Mouse (Mus musculus): ENCODE measurements around the gene Cd5.

Cd5 gene

DNA sequence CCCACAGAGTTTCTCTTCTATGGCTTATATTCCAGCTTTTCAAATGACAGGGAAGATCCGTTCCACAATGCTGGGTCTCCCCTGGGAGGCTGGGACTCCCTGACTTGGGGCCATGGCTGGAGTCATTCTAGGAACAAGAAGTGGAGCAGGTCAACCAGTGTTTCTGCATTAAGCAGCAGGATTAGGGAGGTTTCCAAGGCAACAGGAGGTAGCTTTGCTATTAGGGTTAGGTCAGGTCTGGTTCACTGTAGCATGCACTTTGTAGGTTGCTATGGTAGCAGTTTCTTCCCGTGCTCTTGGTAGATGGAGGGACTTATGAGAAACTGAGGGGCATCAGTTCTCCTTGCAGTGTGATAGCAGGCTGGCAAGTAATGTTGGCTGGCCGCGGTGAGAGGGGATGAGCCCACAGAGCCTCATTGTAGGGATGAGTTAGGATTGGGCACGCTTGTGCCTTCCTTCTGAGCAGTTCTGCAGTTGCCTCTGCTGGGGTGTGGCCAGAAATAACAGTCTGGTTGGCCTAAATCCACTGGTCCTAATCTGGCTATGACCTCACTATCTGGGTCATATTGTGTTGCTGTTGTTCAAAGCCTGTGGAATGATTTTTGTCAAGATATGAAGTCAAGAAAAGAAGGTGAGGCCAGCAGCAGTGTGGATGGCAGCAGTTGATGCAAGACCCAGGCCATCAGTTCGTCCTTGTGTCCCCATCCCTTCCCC is 37.6 kb downstream of the Cd5 start:
- no peak for DNase-seq (ENCODE audit: low spot score)

DNA sequence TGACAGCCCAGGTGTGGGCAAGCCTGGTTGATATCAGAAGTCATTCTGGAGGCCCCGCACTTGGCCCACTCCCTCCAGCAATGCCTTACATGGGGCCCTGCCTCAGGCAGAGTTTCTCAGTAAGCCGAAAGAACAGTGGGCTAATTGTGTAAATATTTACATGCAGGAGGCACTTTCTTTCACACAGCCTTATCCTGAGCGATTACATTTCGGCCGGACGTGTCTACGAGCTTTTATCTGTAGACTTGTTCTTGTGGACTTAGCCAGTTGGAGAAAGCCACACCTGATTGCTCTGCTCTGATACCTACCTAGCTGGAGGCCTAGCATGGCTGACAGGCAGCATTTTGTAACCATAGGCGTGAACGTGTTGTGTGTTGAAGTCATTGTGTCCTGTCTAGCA is 39.0 kb downstream of the Cd5 start:
- DNase-seq (ENCODE audit: low spot score) = no peak

DNA sequence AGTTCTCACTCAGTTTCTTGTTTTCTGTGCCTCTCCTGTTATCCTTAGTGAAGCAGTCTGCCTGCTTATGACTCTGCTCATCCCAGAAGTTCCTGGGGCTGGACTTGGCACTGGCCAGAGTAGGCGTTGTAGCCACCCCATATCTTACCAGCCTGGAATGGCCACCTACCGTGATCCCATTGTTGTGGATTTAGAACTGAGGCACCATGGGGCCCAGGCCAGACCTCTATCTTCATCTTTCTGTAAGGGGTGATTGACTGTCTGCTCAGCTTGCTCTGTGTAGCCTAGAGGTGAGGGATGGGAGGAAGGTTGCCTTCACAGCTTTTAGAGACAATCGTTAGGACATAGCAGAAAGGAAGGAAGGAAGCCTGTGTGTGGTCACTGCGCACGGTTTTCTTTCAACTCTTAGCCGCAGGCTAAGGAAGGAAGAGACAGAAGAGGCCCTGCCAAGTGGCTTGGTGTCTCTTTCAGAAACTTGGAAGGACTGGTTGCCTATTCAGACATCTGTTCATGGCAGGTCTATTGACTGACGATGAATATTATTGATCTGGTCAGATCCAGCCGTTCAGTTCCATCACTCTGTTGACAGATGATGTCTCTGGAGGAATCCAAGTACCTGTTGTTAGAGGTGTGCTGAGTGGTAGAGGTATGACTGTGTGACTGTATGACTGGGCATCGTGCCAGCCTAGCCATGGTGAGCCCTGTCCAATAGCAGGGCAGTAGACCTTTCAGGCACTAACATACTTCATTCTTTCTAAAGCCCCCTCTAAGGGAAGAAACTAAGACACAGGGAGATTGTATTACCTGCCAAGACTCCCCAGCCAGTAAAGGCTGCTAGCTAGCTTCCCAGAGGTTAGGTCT is 40.4 kb downstream of the Cd5 start:
- DNase-seq (ENCODE audit: low spot score) = no peak

DNA sequence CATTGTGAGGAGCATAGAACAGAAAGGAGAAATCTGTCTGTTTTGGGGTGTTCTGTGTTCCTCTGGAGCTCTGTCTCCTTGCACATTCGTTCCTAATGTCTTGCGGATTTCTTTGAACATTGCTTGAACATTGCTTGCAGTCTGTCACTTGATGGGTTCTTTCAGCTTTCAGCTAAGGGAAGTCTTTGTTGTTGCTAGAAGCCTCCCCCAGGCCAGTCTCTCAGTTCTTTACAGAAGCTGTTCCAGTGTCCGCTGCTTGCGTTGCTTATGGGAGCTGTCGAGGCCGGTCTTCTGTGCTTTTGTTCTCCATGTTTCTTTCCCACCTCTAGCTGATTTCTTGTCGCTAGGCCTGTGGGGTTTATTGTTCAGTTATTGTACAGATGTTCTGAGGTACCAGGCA is 43.0 kb downstream of the Cd5 start:
- DNase-seq (ENCODE audit: low spot score) = no peak

DNA sequence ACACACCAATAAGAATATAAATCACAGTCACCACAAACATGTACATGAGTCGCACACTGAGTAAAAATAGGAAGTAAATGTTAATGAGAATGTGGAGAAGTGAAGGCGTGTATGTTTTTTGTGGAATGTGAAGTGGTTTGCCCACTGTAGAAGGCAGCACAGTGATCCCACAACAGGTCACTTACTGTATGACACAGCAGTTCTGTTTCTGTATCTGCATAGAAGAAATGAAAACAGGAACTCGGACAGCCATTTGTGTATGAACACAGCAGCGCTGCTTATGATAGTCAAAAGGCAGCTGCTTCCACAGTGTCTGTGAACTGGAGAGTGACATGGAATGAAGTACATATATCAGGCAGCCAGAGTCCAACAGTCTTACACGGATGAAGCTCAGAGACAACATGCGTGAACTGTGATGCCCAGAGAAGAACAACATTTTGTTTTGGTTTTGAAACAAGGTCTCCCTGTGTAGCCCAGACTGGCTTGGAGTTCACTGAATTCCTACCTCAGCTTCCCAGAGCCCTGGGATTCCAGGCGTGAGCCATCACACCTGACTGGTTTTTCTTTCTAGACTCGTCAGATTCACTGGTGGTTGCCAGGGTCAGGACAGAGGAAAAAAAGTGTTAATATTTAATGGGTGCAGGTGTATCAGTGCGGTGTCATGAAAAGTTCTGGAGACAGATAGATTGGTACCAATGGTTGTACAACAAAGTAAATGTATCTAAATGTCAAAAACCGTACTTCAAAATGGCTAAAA is 44.7 kb downstream of the Cd5 start:
- DNase-seq (ENCODE audit: low spot score) = no peak

DNA sequence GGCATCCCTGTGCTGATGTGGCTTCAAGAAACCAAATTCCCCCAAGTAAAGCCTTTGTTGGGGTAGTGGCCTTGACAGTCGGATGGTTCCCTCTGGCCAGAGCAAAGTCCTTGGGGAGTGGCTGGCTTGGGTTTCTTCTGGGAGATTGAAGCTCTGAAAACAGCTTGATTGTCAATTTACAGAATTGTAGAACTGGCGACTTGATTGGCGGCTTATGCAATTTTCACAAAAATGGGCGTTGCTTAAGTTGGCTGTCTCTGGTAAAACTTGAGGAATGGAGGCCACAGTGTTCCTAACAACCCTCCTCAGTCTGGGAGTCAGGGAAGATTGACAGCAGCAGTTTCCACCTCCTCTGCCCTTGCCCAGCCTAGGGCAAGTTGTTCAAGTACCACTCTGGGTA is 46.4 kb downstream of the Cd5 start:
- no peak for DNase-seq (ENCODE audit: low spot score)

DNA sequence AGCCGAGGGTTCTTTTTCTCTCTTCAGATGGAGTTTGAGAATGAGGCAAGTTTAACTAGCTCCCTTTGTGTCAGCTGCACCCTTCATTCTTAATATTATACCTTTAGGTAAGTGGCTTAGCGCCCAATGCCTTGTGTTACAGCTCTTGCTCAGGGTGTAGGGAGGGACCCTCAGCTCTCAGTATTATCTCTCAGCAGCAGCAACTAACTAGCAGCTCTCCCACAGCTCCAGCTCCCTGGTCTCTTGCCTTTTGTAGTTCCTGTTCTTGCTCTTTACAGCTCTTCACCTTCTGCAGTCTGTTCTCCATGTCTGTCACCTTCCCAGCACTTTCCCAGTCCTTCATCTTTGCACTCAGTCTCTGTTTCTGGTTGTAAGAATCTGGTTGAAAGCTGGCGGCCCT is 47.1 kb downstream of the Cd5 start:
- DNase-seq (ENCODE audit: low spot score) = no peak

DNA sequence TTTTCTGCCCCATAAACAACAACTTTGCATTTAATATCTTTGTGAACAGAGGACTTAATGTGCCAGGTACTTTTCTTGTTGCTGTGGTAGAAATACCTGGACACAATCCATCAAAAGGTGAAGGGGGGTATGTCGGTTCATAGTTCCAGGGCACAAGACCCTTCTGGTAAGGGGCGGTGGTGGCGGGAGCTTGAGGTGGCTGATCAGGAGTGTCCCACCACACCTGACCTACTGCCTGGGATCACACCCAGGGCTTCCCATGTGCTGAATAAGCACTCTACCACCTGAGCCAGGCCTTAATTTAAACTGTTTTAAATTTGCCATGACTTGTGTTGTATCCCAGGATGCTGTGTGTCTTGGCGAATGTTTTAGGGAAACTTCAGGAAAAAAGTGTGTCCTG is 47.7 kb downstream of the Cd5 start:
- no peak for DNase-seq (ENCODE audit: low spot score)

DNA sequence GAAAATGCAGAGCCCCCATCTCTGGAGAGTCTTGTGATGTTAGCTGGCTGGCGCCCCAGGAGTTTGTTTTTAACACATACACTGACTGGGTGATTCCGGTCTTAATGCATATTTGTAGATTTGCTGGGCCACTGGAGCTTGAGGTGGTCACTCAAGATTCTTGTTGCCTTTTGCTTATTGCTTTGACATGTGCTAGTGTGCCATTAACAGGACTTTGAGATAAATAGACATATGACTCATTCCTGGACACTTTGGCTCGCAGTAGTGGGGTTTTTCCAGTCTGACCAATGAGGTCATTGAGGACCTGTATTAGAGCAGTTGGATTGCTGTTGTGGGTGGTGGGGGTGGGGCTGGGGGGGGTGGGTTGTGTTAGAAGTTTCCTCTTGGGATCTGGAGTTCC is 48.5 kb downstream of the Cd5 start:
- DNase-seq (ENCODE audit: low spot score) = no peak

DNA sequence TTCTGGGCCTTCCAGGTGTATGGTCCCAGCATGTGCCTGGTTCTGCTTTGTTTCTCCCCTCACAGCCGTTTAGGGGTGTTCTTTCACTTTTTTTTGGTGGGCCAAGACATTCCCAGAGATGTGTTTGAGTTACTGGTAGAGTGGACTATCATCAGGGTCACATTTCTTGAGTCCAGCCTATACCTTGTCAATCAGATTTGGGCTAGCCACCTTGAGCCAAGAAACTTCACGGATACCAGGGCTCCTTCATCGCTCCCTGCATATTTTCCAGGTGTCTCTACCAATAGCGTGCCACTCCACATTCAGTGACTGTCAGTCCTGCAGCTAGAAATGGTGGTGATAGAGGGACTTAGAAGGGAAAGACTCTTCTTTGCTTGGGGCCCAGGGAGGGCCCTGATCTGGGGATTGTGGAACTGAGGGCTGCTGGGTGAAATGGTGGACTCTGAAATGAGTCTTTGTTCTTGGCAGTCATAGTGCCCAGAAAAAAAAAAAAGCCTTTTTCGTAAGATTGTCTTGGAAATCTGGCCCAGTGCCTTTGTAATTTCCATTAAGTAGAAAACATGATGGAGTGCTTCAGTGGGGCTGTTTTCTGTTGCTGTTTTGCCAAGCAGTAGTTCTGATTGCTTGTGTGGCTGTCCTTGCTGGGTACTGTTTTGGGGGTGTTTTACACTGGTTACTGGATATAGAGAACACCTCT is 49.2 kb downstream of the Cd5 start:
- no peak for DNase-seq (ENCODE audit: low spot score)

DNA sequence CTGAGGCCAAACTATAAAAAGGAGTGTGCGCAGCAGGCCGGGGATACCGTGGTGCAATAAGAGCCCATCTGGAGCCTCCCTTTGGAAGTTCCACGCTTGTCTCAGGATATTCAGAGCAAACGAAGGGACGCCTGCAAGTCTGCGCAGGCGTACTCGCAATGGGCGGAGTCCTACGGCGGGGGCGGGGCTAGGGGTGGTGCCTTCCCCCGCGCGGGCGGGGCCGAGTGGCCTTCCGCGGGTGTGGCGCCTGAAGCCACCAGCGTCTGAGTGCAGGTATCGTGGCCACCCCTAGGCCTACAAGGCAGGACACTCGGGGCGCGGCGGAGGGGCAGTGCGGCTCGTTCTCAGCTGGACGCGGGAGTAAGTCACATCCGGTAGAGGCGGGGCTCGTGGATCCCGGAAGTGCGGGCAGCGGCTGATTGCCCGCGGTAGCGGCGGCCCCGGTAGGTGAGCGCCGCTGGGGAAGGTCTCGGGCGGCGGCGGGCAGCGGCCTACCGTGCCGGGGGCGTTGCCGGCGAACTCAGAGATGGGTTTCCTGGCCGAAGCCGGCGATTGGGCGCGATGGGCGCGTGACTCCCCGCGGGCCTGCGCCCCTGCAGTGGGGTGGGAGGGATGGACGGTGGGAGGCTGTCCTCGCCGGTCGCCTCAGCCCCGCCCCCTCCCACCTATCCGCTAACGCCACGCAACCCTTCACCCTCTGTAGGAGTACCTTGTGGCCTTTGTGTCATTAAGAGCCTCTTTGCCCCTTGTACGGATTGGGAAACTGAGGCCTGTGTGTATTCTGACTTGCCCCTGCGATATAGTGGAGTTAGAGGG is 50.1 kb downstream of the Cd5 start, which contains the start of gene Vps37c:
Gene Vps37c, plus strand, starts transcription at position 199 of the 816 bp plus-strand sequence.
- peak; percentile 95 for DNase-seq (ENCODE audit: low spot score)

DNA sequence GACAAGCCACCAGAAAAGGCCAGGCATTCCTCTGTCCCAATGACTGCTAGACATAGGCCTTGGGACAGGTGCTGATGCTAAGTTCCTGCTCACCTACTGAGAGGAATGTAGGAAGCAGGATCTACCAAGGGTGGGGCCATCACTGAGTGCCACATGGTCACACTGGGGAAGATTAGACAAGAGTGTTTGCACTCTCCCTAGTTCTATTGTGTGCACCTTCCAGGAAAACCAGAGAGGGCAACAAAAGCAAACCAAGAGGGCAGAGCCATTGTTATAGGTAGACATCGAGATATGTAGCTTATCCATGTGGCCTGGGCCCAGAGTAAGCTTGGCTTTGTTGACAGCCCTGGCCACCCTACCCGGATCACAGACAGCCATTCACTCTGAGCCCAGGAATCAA is 53.1 kb downstream of the Cd5 start:
- no peak for DNase-seq (ENCODE audit: low spot score)

DNA sequence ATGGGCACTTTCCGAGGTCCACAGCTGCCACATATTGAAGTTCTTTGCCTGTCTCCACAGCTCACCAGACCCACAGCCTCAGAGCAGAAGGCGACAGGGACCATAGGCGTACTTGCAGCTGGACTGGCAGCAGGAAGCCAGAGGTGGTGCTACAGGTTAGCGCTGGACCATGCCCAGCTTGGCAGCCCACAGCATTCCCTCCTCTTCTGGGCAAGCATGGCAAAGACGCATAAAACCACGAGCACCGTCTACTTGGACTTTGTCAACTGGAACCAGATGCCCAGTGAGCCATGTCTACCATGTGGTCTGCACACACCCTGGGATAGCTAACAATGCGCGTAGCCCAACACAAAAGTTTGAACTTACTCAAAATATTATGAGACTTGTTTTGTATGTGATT is 53.7 kb downstream of the Cd5 start:
- DNase-seq (ENCODE audit: low spot score) = no peak

DNA sequence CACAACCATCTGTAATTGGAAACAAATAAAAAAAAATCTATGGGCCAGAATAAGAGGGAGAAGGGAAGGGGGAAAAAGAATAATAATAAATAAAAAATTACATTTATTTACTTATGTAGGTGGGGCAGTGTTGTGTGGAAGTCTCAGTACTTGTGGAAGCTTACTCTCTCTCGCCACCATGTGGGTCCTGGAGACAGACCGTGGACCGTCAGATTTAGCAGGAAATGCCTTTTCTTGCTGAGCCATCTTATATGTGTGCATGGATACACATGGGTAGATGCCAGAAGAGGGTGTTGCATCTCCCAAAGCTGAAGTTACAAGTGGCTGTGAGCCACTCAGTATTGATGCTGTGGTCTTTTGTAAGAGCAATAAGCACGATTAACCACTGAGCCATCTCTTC is 57.2 kb downstream of the Cd5 start:
- DNase-seq (ENCODE audit: low spot score) = no peak

DNA sequence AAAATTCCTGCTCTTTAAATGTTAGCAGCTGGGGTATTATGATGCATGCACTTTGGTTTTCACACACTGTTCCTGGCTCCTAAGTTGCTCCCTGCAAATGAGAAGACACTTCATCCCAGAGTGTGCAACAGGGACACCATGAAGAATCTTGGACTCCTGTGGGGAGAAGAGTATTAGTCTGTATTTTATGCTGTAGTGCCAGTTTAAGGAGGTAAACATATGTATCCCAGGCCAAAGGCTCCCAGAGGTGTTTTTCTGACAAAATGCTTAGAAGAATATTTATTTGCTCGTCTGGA is 60.1 kb downstream of the Cd5 start:
- DNase-seq (ENCODE audit: low spot score) = no peak

DNA sequence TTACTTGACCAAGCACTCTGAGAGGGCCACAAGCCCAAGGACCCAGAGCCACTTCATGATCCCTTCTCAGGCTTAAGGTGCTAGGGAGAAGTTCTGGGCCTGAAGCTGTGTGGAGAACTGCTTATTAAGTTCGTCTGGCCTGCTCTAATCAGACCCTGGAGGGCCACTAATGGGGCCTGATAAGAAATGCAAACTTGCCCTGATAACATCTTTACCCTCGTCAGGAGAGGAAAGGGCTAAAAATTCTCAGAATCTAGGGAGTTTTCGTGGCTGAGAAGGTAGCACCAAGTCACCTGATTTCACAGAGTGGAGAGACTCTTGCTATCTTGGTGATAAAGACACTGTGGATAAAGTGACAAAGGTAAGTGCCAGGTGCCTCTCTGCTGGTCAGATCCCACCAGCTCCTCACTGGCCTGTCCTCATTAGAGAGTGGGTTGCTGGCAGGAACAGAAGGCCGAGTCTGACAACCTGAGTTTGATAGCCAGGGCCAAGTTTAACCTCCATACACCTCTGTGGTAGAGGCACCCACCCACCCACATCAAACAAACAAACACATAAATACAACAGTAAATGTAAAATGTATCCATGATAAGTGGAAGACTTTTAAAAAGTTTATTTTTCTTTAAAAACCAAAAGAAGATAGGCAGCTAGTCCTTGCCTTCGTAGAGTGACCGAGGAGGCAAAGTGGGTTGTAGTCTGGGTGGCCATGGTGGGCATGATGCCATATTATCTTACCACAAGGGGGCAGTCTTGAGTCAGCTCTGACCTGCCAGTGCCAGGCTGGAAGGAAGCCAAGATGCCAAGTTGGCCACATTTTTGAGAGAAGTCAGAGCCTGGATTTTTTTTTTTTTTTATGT is 60.7 kb downstream of the Cd5 start, which contains the start of gene Pga5:
Gene Pga5, minus strand, starts transcription at position 157 of the 857 bp plus-strand sequence.
- peak; percentile 83 for DNase-seq (ENCODE audit: low spot score)

DNA sequence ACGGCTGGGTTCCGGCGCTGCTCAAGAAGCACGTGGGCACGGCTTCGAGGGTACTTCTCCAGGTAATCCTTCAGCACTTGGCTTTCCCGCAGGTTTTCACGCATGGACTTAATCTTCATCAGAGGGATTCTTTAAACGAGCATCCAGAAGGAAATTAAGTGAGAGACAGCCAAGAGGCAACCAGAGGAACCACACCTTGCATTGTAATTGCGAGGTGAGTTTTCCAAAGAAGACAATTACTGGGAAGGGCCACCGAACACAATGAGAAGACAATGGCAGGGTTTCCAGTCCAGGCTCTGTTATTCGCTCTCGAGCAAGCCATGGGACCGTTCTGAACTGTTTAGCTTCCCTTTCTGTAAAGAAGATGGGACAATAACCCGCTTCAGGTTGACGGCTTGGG is 62.1 kb downstream of the Cd5 start:
- DNase-seq (ENCODE audit: low spot score) = no peak

DNA sequence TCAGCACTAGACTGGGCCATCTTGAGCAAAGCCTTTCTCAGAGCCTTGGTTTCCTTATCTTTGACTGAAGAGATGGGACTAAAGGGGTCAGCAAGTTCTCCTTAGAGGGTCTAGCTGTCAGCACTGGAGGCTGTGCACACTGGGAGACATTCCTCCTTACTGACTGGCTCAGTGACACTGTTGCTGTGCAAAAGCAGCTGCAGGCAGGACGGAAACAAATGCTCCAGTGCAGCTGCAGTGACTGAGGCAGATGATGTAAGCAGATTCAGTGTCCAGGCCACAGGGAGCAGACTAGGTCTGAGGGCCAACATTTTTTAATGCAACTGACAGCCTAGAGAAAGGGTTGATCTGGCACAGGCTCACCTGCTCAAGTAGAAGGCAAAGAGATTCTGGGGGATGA is 65.5 kb downstream of the Cd5 start:
- no peak for DNase-seq (ENCODE audit: low spot score)

DNA sequence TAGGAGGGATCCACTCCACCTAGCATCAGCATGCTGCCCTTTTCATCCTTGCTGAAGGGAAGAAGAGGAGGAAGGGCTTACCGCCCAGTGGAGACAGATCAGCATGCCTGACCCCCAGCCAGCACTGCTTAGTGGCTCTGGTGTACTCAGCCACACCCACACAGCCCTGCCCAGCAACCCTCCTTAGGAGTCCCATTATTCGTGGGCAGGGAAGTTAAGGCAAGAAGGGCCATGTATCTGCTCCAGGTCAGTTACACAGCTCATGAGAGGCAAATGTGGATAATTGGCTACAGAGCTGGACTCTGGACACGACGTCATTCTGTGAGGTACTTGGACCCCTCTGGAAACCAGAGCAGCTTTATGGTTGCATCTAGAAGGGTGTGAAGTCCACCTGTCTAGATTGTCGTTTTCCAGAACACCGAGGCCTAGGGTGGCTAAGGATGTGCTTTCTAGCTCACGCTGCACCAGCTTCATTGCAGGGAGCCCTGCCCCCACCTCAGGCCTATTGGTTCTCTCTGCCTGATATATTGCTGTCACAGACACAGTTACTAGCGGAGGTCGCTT is 66.9 kb downstream of the Cd5 start:
- no peak for DNase-seq (ENCODE audit: low spot score)

DNA sequence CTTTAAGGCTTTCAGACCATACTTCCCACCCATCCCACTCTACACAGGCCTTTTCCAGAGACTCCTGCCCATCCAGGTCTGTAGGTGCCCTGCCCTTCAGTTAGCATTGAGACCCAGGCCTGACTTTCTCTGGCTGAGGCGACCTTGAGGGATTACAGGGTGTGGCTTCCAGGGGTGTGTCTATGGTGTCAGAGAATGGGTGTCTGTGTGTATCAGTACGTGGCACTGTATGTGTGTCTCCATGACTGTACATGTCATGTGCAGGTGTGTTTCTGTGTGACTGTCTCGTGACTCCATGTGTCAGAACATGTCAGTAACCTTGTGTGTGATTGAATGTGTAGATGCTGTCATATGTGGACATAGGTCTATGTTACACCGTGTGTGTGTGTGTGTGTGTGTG is 67.5 kb downstream of the Cd5 start:
- no peak for DNase-seq (ENCODE audit: low spot score)
